Mouse (Mus musculus) midbrain, postnatal 0 days (tissue): ENCODE data around the gene Olfr218. TPM values are rescaled to one million over a fixed set of nuclear protein-coding genes. Genes with fewer than 3 reads are reported as not detected.

ENCODE experiments used
- ATAC-seq: fragments of 200-750 bp; cut with Nextera tagmentation; 2 replicates; pipeline ENCODE4 v1.8.0; 2017; ENCODE audit warnings: moderate number of reproducible peaks, mild to moderate bottlenecking, moderate TSS enrichment, moderate library complexity; ENCODE audit not compliant: low FRiP score
- DNase-seq: peaks from one replicate; pipeline ENCODE4 v3.0.0-alpha.2; 2015; ENCODE audit warnings: low spot score
- H3K27ac ChIP-seq: fragments of 300-500 bp; sonication (generic); 2 replicates; pipeline ENCODE4 v1.5.1; 2014; ENCODE audit warnings: low read depth, mild to moderate bottlenecking, low read length, mixed read lengths
- H3K27me3 ChIP-seq: fragments of 300-500 bp; sonication (generic); 2 replicates; pipeline ENCODE4 v1.6.1; 2014; ENCODE audit warnings: low read length, control low read depth, mixed read lengths; ENCODE audit not compliant: insufficient read depth
- H3K36me3 ChIP-seq: fragments of 300-500 bp; sonication (generic); 2 replicates; pipeline ENCODE4 v1.6.1; 2014; ENCODE audit warnings: low read length, control low read depth, mixed read lengths; ENCODE audit not compliant: insufficient read depth
- H3K4me1 ChIP-seq: fragments of 300-500 bp; sonication (generic); 2 replicates; pipeline ENCODE4 v1.6.1; 2014; ENCODE audit warnings: mild to moderate bottlenecking, control low read depth, antibody characterized with exemption, low read length, mixed read lengths; ENCODE audit not compliant: insufficient read depth
- H3K4me2 ChIP-seq: fragments of 300-500 bp; sonication (generic); 2 replicates; pipeline ENCODE4 v1.6.1; 2014; ENCODE audit warnings: low read depth, mild to moderate bottlenecking, low read length, mixed read lengths; ENCODE audit not compliant: poor library complexity, severe bottlenecking
- H3K4me3 ChIP-seq: fragments of 300-500 bp; sonication (generic); 2 replicates; pipeline ENCODE4 v1.5.1; 2014; ENCODE audit warnings: low read depth, mild to moderate bottlenecking, low read length, moderate library complexity
- H3K9ac ChIP-seq: fragments of 300-500 bp; sonication (generic); replicated peaks from 2 replicates; pipeline ENCODE4 v1.6.1; 2014; ENCODE audit warnings: mild to moderate bottlenecking, low read length, moderate library complexity, mixed read lengths; ENCODE audit not compliant: poor library complexity, severe bottlenecking
- H3K9me3 ChIP-seq: fragments of 300-500 bp; sonication (generic); 2 replicates; pipeline ENCODE4 v1.6.1; 2016; ENCODE audit warnings: low read length, control low read depth
- CTCF ChIP-seq: IDR thresholded peaks from 2 replicates; pipeline ENCODE4 v1.5.1; 2016; ENCODE audit warnings: antibody characterized with exemption, mild to moderate bottlenecking
- WGBS: fragments of 180-500 bp; shearing (Covaris S2); extraction: QIAGEN DNeasy Blood & Tissue Kit; methylation state at CpG from one replicate; pipeline ENCODE4 v1.1.7; 2014; 5-methylcytosine and 5-hydroxymethylcytosine counted together
- polyA plus RNA-seq: library from polyadenylated mRNA; unstranded; fragments of >200 nt; fragmentation: Nextera tagmentation; extraction: Ambion mirVana; gene quantifications from 2 replicates; pipeline ENCODE4 v1.2.1, GENCODE M21; 2015
- total RNA-seq: library from RNA; depleted of rRNA; stranded (reverse); fragments of >200 nt; gene quantifications from 2 replicates; pipeline ENCODE4 v1.2.3, GENCODE M21; 2014; rRNA removed

Olfr218 gene
- total RNA-seq (not detected in 2 replicates), polyA plus RNA-seq (not detected in 2 replicates)

DNA sequence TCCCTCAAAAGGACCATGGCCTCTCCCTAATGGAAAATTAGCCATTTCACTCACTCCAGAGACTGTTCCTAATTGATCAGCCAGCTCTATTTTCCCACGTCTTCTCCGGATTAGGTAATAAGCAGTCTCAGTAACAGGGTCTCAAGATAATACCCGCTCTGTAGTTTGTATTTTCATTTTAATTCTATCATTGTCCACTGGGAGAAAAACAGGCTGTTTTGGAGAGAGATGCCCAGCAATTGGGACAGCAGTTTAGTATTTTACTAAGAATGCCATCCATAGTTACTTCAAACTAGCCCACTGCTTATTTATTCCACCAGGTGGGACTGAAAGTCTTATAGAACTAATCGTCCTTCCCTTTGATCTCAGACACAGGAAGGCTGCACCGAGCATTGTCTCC, at the start of gene Olfr218:
TSS of gene Olfr218 (plus strand) at position 301 of the 400 bp plus-strand sequence.
- Histone ChIP-seq H3K9me3 (no peaks in the 10 kb centered on the region), H3K36me3 (no peaks in the 10 kb centered on the region), H3K27ac (no peak within 1 kb of the TSS), H3K4me1 (no peaks in the 10 kb centered on the region), H3K9ac (no peak within 1 kb of the TSS), H3K4me3 (no peak within 1 kb of the TSS), H3K27me3 (no peaks in the 10 kb centered on the region), H3K4me2 (no peak within 1 kb of the TSS)
- no peak for DNase-seq
- 67% methylated on average over 5 of the region's 5 CpGs for WGBS
- ATAC-seq, result no peak
- no peak for TF ChIP-seq CTCF

DNA sequence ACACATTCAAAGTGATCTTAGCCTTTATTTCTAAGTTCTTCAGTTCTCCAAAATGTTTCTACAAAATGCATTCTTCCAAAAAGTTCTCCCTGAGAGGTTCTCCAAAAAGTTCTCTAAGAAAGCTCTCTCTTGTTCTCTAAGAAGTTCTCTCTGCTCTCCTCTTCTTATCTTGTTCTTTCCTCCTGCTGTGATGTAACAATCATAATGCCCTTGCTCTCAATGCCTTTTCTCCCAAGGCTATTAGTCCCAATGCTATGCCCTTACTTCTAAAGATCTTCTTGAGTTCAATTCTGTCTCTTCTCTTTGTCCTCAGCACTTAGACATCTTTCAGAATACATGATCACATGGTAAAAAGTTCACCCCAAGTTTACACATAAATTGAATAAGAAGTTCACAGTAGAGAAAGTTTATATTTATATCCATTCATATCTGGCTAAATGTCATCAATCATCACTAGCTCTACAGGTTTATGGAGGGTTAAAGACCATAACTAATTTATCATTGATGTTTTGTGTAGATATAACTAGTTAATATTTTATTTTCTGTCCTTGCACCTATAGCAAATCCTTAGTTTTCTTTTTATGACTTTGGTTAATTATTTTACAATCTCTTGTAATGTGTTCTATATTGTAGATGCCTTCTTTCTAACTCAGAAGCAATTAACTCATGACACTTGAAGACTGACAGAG, 23.3 kb upstream of the Olfr218 start:
- DNase-seq (no peak), ATAC-seq (no peak)
- H3K4me3 ChIP-seq, result no peak overlapping the region
- H3K9ac ChIP-seq, result no peak overlapping the region
- no peaks in the 10 kb centered on the region for H3K4me1 ChIP-seq
- H3K36me3 ChIP-seq, result no peaks in the 10 kb centered on the region
- no peaks in the 10 kb centered on the region for H3K9me3 ChIP-seq
- H3K27ac ChIP-seq, result no peak overlapping the region
- H3K4me2 ChIP-seq, result no peak overlapping the region
- TF ChIP-seq CTCF, result no peak
- H3K27me3 ChIP-seq, result no peaks in the 10 kb centered on the region

DNA sequence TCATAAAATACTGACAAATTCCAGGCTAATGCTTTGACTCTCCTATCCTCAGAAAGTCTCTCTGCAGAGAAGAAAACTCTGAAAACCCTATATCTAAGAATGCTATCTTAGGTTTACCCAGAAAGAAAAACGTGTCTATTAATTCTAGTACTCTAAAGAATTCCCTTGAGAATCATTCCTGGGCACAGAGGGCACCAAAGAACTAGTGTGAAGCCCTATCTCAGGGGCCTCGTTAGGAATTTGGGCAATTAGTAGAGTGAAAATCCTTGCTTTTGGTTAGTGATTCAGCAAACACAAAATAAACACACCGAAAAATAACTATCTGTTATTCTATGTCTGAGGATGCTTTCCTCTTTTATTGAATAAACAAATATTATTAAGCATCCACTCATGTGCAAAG, 7.1 kb upstream of the Olfr218 start, which contains the start of gene Olfr1406:
TSS of gene Olfr1406 (minus strand) at position 101 of the 400 bp plus-strand sequence.
- H3K4me1 ChIP-seq, result no peaks in the 10 kb centered on the region
- ATAC-seq, result no peak
- no peak within 1 kb of the TSS for H3K27ac ChIP-seq

DNA sequence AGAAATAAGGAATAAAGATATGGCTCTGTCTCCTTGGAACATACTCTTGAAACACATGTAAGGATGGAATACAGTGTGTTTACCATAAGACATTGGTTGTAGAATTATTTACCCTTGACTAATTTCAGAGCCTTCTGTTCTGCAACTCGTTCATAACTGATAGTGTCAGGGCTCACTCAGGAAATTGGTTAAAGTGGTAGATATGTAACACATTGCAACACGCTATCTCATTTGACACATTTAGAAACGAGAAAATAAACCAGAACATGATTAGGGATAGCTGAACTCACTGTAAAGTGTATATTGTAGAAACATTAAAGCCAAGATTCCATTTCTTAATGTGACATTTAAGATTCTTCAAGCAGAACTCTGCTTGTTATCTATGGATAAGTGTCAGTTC, 5.5 kb upstream of the Olfr218 start:
- H3K36me3 ChIP-seq, result no peaks in the 10 kb centered on the region
- H3K27me3 ChIP-seq, result no peaks in the 10 kb centered on the region
- ATAC-seq (no peak), DNase-seq (no peak)
- TF ChIP-seq CTCF, result no peak
- no peak overlapping the region for H3K4me2 ChIP-seq
- no peak overlapping the region for H3K4me3 ChIP-seq
- no peak overlapping the region for H3K9ac ChIP-seq
- no peak overlapping the region for H3K27ac ChIP-seq
- no peaks in the 10 kb centered on the region for H3K9me3 ChIP-seq
- H3K4me1 ChIP-seq, result no peaks in the 10 kb centered on the region
- WGBS, result 77% methylated on average over 3 of the region's 3 CpGs

More for the DNA sequence above, 7.1 kb upstream of the Olfr218 start, which contains the start of gene Olfr1406:
- H3K9me3 ChIP-seq, result no peaks in the 10 kb centered on the region
- TF ChIP-seq CTCF, result no peak
- no peak within 1 kb of the TSS for H3K9ac ChIP-seq
- H3K36me3 ChIP-seq, result no peaks in the 10 kb centered on the region
- WGBS, result 64% methylated on average over 3 of the region's 3 CpGs
- DNase-seq, result no peak
- H3K27me3 ChIP-seq, result no peaks in the 10 kb centered on the region
- no peak within 1 kb of the TSS for H3K4me3 ChIP-seq
- no peak within 1 kb of the TSS for H3K4me2 ChIP-seq

DNA sequence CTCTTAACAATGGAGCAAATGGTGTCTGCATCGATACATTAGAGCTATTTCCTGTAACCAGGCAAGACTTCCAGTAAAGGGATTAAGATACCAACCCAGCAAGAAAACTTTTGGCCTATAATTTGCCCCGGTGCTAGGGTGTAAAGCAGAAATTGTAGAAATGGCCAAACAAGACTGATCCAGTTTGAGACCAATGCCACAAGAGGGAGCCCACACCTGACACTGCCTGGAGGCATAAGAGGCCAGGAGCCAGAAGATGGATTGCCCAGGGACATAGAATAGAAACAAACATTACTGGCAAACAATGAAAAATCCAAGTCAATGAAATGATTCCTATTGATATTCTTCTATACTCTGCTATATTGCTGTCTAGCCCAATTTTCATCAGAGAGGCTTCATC, 1.2 kb upstream of the Olfr218 start:
- Histone ChIP-seq H3K4me3 (no peak overlapping the region), H3K9me3 (no peaks in the 10 kb centered on the region), H3K27ac (no peak overlapping the region), H3K9ac (no peak overlapping the region), H3K4me2 (no peak overlapping the region), H3K27me3 (no peaks in the 10 kb centered on the region), H3K4me1 (no peaks in the 10 kb centered on the region), H3K36me3 (no peaks in the 10 kb centered on the region)
- TF ChIP-seq CTCF, result no peak
- 91% methylated on average over 2 of the region's 2 CpGs for WGBS
- ATAC-seq (no peak), DNase-seq (no peak)

DNA sequence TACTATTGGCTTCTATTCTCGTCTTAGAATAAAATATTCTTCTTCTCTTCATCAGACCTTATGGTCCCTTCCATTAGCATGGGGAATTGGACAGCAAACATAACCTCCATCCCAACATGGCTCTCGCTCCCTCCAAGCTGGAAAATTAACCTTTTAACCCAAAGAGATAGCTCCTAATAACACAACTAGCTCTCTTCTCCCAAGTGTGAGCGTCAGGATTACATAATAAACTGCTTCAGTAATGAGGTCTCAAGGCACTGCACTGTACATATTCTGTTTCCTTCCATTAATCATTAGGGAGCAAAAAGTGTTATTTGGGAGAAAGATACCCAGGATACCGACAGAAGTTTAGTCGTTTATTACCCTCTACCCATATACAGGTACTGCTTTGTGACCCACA, 14.5 kb downstream of the Olfr218 start, which contains the start of gene Olfr1404:
TSS of gene Olfr1404 (plus strand) at position 301 of the 400 bp plus-strand sequence.
- DNase-seq (no peak), ATAC-seq (no peak)
- no peak for TF ChIP-seq CTCF
- 88% methylated on average over 5 of the region's 5 CpGs for whole genome bisulfite sequencing
- H3K9me3 ChIP-seq, result 0 out of 2 replicates have a peak, but pooled peaks cover 4% of the 10 kb centered on the region
- H3K27ac ChIP-seq, result no peak within 1 kb of the TSS
- H3K4me3 ChIP-seq, result no peak within 1 kb of the TSS
- H3K4me1 ChIP-seq, result no peaks in the 10 kb centered on the region
- H3K27me3 ChIP-seq, result no peaks in the 10 kb centered on the region
- H3K36me3 ChIP-seq, result no peaks in the 10 kb centered on the region
- H3K4me2 ChIP-seq, result no peak within 1 kb of the TSS
- H3K9ac ChIP-seq, result no peak within 1 kb of the TSS
